Mouse (Mus musculus) liver, embryonic 16.5 days (tissue): Measurements from ENCODE around the gene Pde6h. TPM values are rescaled to one million over a fixed set of nuclear protein-coding genes. Genes with fewer than 3 reads are reported as not detected.

Source experiments
- ATAC-seq: fragments of 200-750 bp; cut with Nextera tagmentation; 2 replicates; pipeline ENCODE4 v1.8.0; 2017; ENCODE audit warnings: low read depth, mild to moderate bottlenecking, moderate number of reproducible peaks, moderate library complexity
- H3K27ac ChIP-seq: fragments of 300-500 bp; sonication (generic); 2 replicates; pipeline ENCODE4 v1.5.1; 2014; ENCODE audit warnings: mild to moderate bottlenecking, low read length
- H3K27me3 ChIP-seq: fragments of 300-500 bp; sonication (generic); 2 replicates; pipeline ENCODE4 v1.6.1; 2014; ENCODE audit warnings: low read depth, low read length, mixed read lengths; ENCODE audit not compliant: control insufficient read depth, insufficient read depth
- H3K36me3 ChIP-seq: fragments of 300-500 bp; sonication (generic); 2 replicates; pipeline ENCODE4 v1.6.1; 2014; ENCODE audit warnings: mild to moderate bottlenecking; ENCODE audit not compliant: control insufficient read depth, insufficient read depth
- H3K4me1 ChIP-seq: fragments of 300-500 bp; sonication (generic); 2 replicates; pipeline ENCODE4 v1.6.1; 2014; ENCODE audit warnings: low read depth, low read length, mixed read lengths; ENCODE audit not compliant: control insufficient read depth
- H3K4me2 ChIP-seq: fragments of 300-500 bp; sonication (generic); 2 replicates; pipeline ENCODE4 v1.6.1; 2014; ENCODE audit warnings: low read depth, low read length, mixed read lengths
- H3K4me3 ChIP-seq: fragments of 300-500 bp; sonication (generic); 2 replicates; pipeline ENCODE4 v1.5.1; 2014; ENCODE audit warnings: low read depth, mild to moderate bottlenecking, low read length
- H3K9ac ChIP-seq: fragments of 300-500 bp; sonication (generic); 2 replicates; pipeline ENCODE4 v1.6.1; 2014; ENCODE audit warnings: low read depth, low read length
- H3K9me3 ChIP-seq: fragments of 300-500 bp; sonication (generic); replicated peaks from 2 replicates; pipeline ENCODE4 v1.6.1; 2016; ENCODE audit warnings: low read length; ENCODE audit not compliant: control insufficient read depth
- WGBS: fragments of 180-500 bp; shearing (Covaris S2); extraction: QIAGEN DNeasy Blood & Tissue Kit; methylation state at CpG from one replicate; pipeline ENCODE4 v1.1.7; 2014; ENCODE audit not compliant: insufficient replicate concordance; 5-methylcytosine and 5-hydroxymethylcytosine counted together
- polyA plus RNA-seq: library from polyadenylated mRNA; unstranded; fragments of >200 nt; fragmentation: Nextera tagmentation; extraction: Ambion mirVana; gene quantifications from 2 replicates; pipeline ENCODE4 v1.2.1, GENCODE M21; 2015

Gene Pde6h
- polyA plus RNA-seq, 1 experiment from 2014 or later: not detected

DNA sequence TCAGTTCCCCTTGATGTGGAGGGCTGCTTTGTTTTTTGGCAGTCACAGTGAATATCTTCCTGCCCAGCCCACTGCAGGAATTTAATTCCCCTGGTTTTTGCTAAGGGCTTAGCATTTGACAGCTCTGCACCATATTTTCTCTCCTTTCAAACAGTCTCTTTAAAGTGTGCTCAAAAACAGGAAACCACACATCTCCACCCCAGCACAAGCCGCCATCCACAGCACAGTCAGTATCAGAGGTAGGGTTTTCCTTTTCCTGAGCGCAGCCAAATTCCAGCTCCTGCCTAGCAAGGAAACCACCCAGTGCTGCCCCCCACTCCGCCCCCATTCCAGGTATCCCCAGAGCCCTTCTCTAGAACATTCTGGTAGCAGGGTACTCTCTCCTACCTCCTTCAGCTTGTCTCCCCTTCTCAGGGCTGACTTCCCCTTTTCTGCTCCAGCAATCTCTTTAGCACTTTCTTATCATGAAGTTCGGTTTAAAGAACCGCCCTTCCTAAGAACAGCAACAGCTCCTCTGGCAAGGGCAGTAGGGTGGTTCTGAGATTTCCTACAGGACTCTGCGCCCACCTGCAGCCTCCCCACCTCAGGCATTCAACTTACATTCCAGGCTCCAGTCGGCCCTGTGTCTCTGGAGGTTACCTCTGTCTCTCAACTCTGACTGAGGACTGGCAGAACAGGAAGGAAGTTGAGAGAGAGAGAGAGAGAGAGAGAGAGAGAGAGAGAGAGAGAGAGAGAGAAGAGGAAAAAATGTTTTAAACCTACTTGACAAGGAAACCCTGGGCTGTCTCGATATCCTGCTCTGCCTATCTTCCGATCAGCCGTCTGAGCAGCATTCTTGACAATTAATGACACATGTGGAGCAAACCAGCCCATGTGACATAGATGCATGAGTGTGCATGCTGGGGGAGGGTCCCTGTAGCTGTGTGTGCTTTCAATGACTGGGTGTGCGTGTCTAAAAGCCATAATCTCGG, 17.7 kb downstream of the Pde6h start, which contains the start of gene Arhgdib:
TSS of gene Arhgdib (minus strand) at position 849 of the 971 bp plus-strand sequence.
- ATAC-seq: peak; percentile 22
- Histone ChIP-seq H3K4me1 (peaks cover 18% of the 10 kb centered on the region), H3K27me3 (no peaks in the 10 kb centered on the region), H3K4me3 (peak within 1 kb of the TSS; percentile 40), H3K9ac (peak within 1 kb of the TSS; percentile 44; the same call in 1 of the 2 replicates), H3K4me2 (peak within 1 kb of the TSS; percentile 27; the same call in 1 of the 2 replicates), H3K27ac (peak within 1 kb of the TSS; percentile 79), H3K36me3 (no peaks in the 10 kb centered on the region), H3K9me3 (no peaks in the 10 kb centered on the region)
- WGBS: 14% methylated on average over 12 of the region's 12 CpGs

DNA sequence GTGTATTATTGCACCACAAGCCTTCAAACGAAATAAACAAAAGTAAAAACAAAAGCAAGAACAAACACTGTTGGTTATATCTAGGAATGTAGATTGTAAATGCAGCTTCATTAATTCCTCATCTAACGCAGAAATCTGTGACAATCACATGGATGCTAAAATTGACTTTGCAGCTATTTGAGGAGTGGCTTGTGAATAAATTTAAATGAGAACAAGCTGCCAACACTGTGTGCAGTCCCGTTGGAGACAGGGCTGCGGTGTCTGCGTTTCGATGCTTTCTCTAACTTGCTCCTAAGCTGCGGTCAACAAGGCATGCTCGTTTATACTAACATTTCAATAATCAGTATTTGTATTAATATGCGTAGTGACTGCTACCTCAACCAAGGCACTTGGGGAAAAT, 18.6 kb downstream of the Pde6h start:
- 57% methylated on average over 9 of the region's 9 CpGs for WGBS
- no peaks in the 10 kb centered on the region for H3K9me3 ChIP-seq
- H3K4me3 ChIP-seq: no peak overlapping the region
- no peak overlapping the region for H3K9ac ChIP-seq
- no peaks in the 10 kb centered on the region for H3K27me3 ChIP-seq
- no peak for ATAC-seq
- H3K4me1 ChIP-seq: peaks cover 18% of the 10 kb centered on the region
- no peaks in the 10 kb centered on the region for H3K36me3 ChIP-seq
- no peak overlapping the region for H3K4me2 ChIP-seq
- H3K27ac ChIP-seq: no peak overlapping the region

GRCm38 (mm10) chr6:136943392-136943791, 19.8 kb downstream of the Pde6h start:
- H3K27ac ChIP-seq: no peak overlapping the region
- no peak overlapping the region for H3K4me2 ChIP-seq
- no peak overlapping the region for H3K4me3 ChIP-seq
- no peaks in the 10 kb centered on the region for H3K27me3 ChIP-seq
- ATAC-seq: peak; percentile 30; the same call in 1 of the 2 replicates
- peaks cover 18% of the 10 kb centered on the region for H3K4me1 ChIP-seq
- H3K36me3 ChIP-seq: no peaks in the 10 kb centered on the region
- H3K9me3 ChIP-seq: no peaks in the 10 kb centered on the region
- H3K9ac ChIP-seq: no peak overlapping the region

- Histone ChIP-seq H3K36me3 (no peaks in the 10 kb centered on the region), H3K27me3 (no peaks in the 10 kb centered on the region), H3K4me3 (no peak overlapping the region), H3K9me3 (no peaks in the 10 kb centered on the region), H3K9ac (no peak overlapping the region), H3K4me1 (peaks cover 13% of the 10 kb centered on the region), H3K4me2 (no peak overlapping the region), H3K27ac (no peak overlapping the region)
- 19% methylated on average over 8 of the region's 8 CpGs for WGBS
- no peak for ATAC-seq
Observed at GRCm38 (mm10) chr6:136944511-136944910, 20.9 kb downstream of the Pde6h start.

- Histone ChIP-seq H3K9ac (no peak overlapping the region), H3K4me2 (no peak overlapping the region), H3K9me3 (no peaks in the 10 kb centered on the region), H3K4me1 (peaks cover 10% of the 10 kb centered on the region), H3K27me3 (no peaks in the 10 kb centered on the region), H3K27ac (no peak overlapping the region), H3K36me3 (no peaks in the 10 kb centered on the region), H3K4me3 (no peak overlapping the region)
- 36% methylated on average over 5 of the region's 5 CpGs for WGBS
- no peak for ATAC-seq
Observed at GRCm38 (mm10) chr6:136946241-136946640, 22.6 kb downstream of the Pde6h start.

GRCm38 (mm10) chr6:136946943-136947342, 23.3 kb downstream of the Pde6h start:
- Histone ChIP-seq H3K9me3 (no peaks in the 10 kb centered on the region), H3K4me1 (peaks cover 10% of the 10 kb centered on the region), H3K4me2 (no peak overlapping the region), H3K27ac (no peak overlapping the region), H3K4me3 (no peak overlapping the region), H3K36me3 (no peaks in the 10 kb centered on the region), H3K27me3 (no peaks in the 10 kb centered on the region), H3K9ac (no peak overlapping the region)
- ATAC-seq: peak; percentile 26; the same call in 1 of the 2 replicates
- 55% methylated on average over 9 of the region's 9 CpGs for WGBS

- no peak overlapping the region for H3K27ac ChIP-seq
- 54% methylated on average over 4 of the region's 4 CpGs for WGBS
- peaks cover 9% of the 10 kb centered on the region for H3K4me1 ChIP-seq
- no peak overlapping the region for H3K4me3 ChIP-seq
- ATAC-seq: no peak
- H3K27me3 ChIP-seq: no peaks in the 10 kb centered on the region
- H3K9ac ChIP-seq: no peak overlapping the region
- no peaks in the 10 kb centered on the region for H3K9me3 ChIP-seq
- no peak overlapping the region for H3K4me2 ChIP-seq
- H3K36me3 ChIP-seq: no peaks in the 10 kb centered on the region
Observed at GRCm38 (mm10) chr6:136947716-136948115, 24.1 kb downstream of the Pde6h start.

GRCm38 (mm10) chr6:136950171-136950570, 26.5 kb downstream of the Pde6h start:
- Histone ChIP-seq H3K4me3 (no peak overlapping the region), H3K27ac (no peak overlapping the region), H3K9ac (no peak overlapping the region), H3K4me2 (no peak overlapping the region), H3K4me1 (no peaks in the 10 kb centered on the region), H3K36me3 (no peaks in the 10 kb centered on the region), H3K27me3 (no peaks in the 10 kb centered on the region), H3K9me3 (no peaks in the 10 kb centered on the region)
- WGBS: 61% methylated on average over 2 of the region's 2 CpGs
- no peak for ATAC-seq

DNA sequence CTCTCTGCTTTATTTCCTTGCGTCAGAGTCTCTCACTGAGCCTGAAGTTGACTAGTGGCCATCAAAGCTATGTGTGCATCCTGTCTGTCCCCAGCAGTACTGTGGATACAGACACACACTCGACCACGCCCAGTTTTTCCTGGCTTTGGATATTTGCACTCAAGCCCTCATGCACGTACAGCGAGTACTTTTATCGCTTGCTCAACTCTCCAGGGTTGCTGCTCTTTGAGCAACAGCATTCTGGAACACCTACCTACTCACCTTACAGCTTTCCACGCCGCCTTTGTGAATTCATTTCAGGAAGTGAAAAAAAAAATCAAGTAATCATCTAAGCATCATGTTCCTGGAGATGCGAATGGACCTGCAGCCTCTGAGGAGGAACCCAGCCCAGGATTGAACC, 29.3 kb downstream of the Pde6h start:
- H3K36me3 ChIP-seq: no peaks in the 10 kb centered on the region
- H3K9me3 ChIP-seq: no peaks in the 10 kb centered on the region
- no peak overlapping the region for H3K4me3 ChIP-seq
- H3K27me3 ChIP-seq: no peaks in the 10 kb centered on the region
- H3K4me2 ChIP-seq: no peak overlapping the region
- no peak overlapping the region for H3K27ac ChIP-seq
- 65% methylated on average over 9 of the region's 9 CpGs for WGBS
- no peak; the same call in 1 of the 2 replicates for ATAC-seq
- H3K9ac ChIP-seq: no peak overlapping the region
- no peaks in the 10 kb centered on the region for H3K4me1 ChIP-seq
